Mouse (Mus musculus) thymus, adult 2 months (tissue): ENCODE measurements at regions not wholly inside any gene's neighbourhood (a gene's known extent, or its start where the extent isn't known, plus 50 kb on each side); places are given as distances from the start of the nearest gene placed in this dataset.

Experiments used
- CTCF ChIP-seq: fragments of 200-500 bp; IDR thresholded peaks from 2 replicates; pipeline ENCODE4 v1.5.1; 2012; ENCODE audit warnings: mild to moderate bottlenecking, control low read depth, low read length, moderate library complexity, borderline replicate concordance; ENCODE audit not compliant: control insufficient read depth, poor library complexity, insufficient read depth; ENCODE audit errors: extremely low read depth
- POLR2A ChIP-seq: fragments of 200-500 bp; IDR thresholded peaks from 2 replicates; pipeline ENCODE4 v1.6.1; 2012; ENCODE audit warnings: mild to moderate bottlenecking, low read length, control low read depth, moderate library complexity; ENCODE audit not compliant: control insufficient read depth, poor library complexity, insufficient read depth; ENCODE audit errors: extremely low read depth

GRCm38 (mm10) chr4:31419240-31419639 is 544.7 kb upstream of the Map3k7 start:
- TF ChIP-seq CTCF (no peak), POLR2A (no peak)
